Mouse (Mus musculus) adrenal gland, postnatal 14 days (tissue): ENCODE data around the gene Slc37a1. TPM values are rescaled to one million over a fixed set of nuclear protein-coding genes. Genes with fewer than 3 reads are reported as not detected.
"Not testable (repeated sequence)": the region's sequence is repeated elsewhere in the genome, so short reads cannot be mapped to it uniquely, and the experiment has no call there.

ENCODE experiments used
- DNase-seq: peaks from one replicate; pipeline ENCODE4 v3.0.0; 2021; ENCODE audit warnings: mixed read lengths
- total RNA-seq: library from RNA; stranded (reverse); gene quantifications from 2 replicates; pipeline ENCODE4 v1.2.3, GENCODE M21; 2021

Gene Slc37a1
- total RNA-seq, 1 experiment from 2014 or later = 6.7 TPM

GRCm38 (mm10) chr17:31353255-31353654, 66.7 kb downstream of the Slc37a1 start:
- no peak for DNase-seq

GRCm38 (mm10) chr17:31354684-31355083, 68.1 kb downstream of the Slc37a1 start:
- not testable (repeated sequence) for DNase-seq

DNA sequence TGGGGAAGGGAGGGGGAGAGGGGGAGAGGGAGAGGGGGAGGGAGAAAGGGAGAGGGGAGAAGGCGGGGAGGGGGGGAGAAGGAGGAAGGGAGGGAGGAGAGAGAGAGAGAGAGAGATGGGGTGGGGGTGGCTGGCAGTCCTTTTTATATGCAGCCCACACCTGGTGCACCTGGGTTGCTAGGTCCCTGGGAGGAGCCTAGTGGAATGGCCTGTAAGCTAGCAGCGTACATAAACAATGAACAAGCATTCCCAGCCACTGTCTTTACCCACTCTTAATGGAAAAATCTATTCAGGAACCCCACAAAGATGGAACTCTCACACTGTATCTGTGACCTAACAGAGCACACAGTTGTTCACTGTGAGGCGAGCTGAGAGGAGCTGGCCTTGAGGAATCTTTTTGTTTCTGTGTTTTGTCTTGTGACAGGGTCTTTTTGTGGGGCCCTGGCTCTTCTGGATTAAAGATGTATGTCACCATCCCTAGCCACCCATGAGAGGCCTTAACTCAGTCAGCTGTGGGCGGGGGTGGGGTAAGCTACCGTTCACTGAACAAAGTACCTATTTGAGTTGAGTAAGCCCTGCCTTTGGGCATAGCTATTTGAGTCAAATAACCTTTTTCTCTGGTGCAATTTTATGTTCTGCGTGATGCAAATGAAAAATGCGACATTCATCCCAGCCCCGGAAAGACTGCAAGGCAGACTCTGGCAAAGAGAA, 69.4 kb downstream of the Slc37a1 start:
- no peak for DNase-seq

DNA sequence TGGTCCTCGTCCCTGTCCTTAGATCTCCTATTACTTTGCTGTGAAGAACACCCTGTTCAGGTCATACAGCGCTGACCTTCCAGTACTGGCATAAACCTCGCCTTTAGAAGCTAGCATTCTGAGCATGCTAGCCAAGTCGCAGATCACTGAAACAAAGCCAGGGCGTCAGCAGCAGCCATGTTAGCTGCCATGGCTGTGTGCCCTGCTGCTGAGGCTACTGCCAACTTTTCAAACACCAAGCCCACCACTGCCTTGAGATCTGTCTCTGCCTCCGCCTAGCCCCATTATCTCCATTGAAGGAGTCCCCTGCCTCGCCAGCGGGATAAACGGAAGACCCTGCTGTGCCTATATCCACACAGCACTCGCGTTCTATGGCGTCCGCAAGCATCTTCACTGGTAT, 74.0 kb downstream of the Slc37a1 start:
- no peak for DNase-seq

DNA sequence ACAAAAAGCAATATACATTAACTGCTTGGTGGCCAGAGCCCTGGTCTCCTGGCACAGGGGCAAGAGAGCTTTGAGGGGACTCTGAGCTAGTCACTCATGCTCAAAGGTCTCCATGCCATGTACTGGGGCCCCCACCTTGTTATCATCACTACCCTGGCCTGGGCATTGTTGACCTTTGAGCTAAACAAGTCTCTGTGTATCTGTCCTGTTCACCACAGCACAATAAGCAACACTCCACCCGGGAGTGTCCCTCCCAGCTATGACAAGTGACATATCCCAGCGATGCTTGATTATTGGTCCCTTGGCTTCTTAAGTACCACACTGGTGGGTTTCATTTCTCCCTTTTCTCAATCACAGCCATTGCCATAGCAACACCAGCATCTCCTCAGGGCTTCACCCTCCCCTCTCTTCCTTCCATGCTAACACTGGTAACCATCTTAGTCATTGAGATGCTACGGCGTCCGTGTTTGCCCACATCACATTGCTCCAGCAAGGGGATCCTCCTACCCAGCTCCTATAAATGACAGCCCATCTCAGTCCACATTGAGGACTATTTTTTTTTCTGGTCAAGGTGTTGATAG, 79.1 kb downstream of the Slc37a1 start:
- no peak for DNase-seq

DNA sequence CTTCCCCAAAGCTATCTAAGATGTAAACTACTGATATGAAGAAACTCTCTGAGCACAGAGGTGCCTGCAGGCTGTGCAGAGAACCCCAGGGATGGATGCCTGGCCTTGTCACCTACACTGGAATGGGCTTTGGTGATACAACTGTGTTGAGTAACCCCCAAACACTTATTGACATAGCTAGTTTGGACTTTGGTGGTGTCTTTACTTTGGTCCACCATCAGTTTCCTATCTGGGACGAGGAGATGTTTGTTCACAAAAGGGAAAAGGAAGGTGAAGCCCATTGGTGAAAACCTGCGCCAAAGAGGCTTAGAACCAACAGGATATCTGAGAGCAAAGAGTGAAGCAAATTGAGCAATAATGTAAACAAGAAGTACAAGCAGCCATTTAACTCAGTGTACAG, 83.6 kb downstream of the Slc37a1 start:
- DNase-seq = no peak

DNA sequence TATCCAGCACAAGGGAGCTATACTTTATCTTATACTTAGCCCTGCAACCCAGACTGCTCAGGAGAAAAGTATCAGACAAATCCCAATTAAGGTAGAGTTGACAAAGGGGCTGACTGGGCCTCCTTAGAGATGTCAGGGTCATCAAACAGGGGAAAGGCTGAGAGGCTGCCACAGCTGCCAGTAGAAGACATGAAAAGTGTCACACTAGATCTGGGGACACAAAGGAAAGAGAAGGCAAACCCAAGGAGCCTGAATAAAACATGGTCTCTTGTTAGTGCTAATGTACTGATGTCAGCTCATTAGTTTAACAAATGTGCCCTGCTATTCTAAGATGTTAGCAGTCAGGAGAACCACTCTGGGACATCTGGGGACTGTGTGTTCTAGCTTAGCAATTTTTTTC, 84.3 kb downstream of the Slc37a1 start:
- no peak for DNase-seq

DNA sequence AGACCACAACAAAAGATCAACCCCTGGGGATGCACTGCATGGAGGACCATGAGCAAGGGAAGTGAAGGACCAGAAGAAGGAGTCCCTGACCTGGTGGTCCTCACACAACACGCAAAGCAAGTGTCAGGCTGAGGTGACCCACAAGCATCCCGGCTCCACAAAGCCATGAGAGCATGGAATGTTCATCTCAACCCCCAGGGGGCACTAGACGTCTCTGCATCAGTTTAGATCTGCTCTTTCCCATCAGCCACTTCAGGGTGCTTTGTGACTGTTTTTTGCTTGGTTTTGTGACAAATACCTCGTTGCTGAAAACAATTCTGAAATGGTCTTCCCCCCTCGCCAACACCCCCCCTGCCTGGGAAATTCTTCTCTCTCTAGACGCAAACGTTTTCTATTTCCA, 91.4 kb downstream of the Slc37a1 start:
- peak; percentile 80 for DNase-seq

DNA sequence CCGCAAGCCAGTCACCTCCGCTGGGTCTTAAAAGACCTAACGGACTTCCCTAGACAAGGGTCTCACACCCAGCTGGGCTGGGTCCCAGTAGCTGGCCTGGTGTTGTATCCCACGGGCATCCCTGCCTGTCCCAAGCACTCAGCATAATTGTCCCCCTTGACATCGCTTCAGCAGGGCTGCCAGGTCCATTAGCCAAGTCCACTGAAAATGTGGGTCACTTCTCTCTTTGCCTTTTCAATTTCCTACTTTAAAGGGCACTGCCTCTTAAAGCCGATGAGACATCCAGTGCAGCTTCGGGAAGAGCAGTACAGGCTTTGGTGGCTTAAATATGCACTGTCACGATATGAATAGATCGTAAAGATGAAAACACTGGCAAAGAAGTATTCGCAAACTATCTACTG, 91.8 kb downstream of the Slc37a1 start:
- no peak for DNase-seq

DNA sequence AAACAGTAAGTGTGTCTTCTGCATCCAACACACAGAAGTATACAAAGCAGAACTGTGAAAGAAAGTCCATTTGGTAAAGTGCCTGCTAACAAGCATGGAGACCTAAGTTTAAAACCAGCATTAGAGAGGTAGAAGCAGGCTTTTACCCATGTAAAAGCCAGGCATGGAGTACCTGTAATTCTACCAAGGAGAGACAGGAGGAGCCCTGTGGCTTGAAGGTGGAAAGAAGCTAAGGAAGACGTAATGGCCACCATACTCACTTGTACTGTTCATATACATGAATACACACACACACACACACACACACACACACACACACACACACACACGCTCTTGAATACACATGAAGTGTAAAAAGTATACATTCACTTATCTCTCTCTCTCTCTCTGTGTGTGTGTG, 92.5 kb downstream of the Slc37a1 start:
- no peak for DNase-seq

- no peak for DNase-seq
These were observed 93.3 kb downstream of the Slc37a1 start for GRCm38 (mm10) chr17:31379863-31380262.

DNA sequence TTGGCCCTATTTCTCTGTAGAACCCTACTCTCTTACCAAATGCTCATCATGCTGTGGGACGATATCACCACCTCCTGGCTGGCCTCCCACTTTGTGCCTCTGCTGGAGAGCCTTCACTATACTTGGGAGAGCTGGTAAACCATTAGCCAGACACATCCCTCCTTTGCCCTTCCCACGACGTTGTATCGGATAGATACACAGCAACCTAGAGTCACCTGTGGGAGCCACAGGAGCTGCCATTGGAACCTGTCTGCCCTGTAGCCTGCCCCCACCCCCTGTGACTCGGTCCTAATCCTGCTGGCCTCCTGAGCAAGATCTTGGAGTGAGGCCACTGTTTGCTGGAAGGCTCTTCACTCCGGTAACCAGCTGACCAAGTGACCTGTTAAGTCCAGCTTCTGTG, 96.7 kb downstream of the Slc37a1 start:
- no peak for DNase-seq

- DNase-seq = peak; percentile 18
These were observed 98.5 kb downstream of the Slc37a1 start for GRCm38 (mm10) chr17:31384968-31385627.

DNA sequence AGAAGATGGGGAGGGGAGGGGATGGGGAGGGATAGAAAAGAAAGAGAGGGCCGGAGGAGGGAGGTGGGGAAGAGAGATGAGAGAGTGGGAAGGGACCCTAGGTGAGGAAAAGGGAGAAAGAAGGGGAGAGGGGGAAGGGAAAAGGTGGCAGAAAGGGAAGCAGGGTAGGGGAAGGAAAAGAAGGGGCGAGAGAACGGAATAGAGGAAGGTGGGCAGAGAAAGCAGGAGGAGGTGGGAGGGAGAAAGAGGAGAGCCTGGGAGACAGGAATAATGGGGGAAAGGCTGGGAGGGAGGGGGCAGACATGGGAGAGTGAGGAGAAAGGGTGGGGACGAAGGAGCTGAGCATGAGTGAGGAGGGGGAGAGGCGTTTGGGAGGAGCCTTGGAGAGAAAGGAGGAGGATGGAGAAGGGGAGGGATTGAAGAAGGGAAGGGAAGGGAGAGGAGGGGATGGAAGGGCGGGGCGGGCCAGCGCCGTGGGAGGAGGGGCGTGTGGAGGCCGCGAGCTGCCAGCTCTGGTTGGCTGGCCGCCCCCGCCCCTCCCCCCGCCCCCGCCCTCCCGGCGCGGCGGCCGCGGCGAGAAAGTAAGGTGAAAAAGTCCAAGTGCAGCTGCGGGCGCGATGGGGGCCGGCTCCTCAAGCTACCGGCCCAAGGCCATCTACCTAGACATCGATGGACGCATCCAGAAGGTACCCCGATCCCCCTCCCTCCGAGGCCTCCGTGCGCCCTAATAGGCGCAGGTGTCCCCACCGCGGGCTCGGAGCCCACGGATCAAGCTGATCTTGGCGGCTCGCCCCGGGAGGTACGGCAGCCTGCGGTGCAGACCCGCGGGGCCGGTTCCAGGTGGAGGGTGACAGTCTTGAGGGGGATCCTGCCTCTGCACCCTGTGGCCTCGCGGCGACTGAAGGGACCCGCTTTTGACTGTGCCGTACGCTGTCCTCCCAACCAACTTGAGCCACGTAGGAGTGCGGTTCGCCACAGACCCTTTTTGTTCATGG, 99.4 kb downstream of the Slc37a1 start, which contains the start of gene Pde9a:
TSS of gene Pde9a (plus strand) at position 540 of the 995 bp plus-strand sequence.
- peak; percentile 78 for DNase-seq

DNA sequence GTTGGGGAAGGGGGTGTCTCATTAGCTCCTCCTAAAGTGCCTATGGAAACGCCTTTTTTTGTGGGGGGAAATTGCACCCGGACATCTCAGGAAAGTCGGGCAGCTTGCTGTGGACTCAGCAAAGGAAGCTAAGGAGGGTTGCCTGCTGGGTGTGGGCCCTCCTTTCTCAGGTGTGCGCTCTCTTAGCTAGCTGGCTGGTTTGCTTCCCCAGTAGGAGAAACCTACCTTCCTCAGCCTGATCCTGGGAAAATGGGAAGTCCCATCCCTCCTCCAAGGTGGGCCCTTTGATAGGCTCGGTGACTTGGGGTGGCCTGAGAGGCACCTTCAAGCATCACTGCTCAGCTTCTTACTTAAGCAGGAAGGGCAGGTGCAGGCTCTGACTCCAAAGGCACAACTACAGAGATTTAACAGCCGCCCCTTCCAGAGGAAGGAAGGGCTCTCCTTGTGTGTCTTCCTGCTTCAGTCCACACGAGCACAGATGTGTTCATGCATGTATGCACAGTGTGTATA, 100.2 kb downstream of the Slc37a1 start:
- no peak for DNase-seq

DNA sequence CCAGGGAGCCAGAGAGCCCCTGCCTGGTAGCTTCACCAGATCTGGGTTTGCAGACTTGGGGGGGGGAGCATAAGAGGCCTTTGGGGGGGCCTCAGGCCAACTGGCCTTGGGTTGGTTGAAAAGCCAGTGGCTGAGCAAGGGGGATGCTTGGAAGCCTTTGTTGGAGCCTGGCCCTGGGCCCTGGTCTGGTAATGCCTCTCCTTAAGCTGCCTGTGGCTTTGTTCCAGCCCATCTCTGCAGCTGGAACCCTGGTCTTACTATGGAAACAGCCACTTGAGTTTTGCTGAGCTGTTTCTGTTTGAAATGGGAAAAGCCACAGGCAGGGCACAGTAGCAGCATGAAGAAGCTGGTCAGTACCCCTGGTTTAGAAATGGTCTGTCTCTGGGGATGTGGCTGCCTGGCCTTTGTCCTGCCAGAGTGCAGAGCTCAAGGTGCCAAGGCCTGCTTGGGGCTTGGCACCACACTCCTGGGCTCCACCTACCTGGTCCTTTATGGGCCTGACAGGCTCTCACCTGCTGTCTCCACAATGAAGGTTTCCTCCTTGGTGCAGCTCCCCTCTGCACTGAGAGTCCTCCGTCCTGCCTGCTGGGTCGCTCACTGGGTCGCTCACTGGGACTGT, 102.9 kb downstream of the Slc37a1 start:
- peak; percentile 13 for DNase-seq

GRCm38 (mm10) chr17:31391462-31391861, 104.9 kb downstream of the Slc37a1 start:
- DNase-seq = no peak

DNA sequence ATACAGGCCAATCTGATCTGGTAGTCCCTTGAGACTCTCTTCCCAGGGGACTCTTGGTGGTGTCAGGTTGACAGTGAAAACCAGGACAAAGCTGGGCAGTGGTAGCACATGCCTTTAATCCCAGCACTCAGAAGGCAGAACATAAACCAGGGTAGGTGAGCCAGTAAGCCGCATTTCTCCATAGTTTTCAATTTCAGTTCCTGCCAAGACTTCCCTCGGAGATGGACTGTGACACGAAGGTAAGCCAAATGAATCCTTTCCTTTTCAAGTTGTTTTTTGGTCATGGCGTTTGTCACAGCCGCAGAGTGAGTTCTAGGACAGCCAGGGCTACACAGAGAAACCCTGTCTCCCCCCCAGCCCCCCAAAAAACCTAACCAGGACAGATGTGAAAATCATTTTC, 105.4 kb downstream of the Slc37a1 start:
- no peak for DNase-seq

GRCm38 (mm10) chr17:31393811-31394210, 107.2 kb downstream of the Slc37a1 start:
- DNase-seq = peak; percentile 39

GRCm38 (mm10) chr17:31400294-31400693, 113.7 kb downstream of the Slc37a1 start:
- DNase-seq = no peak
